Mouse (Mus musculus): ENCODE measurements around the gene Teddm1a. TPM values are rescaled to one million over a fixed set of nuclear protein-coding genes. Genes with fewer than 3 reads are reported as not detected.

Teddm1a gene
- polyA plus RNA-seq, 1 experiment from 2014 or later, result not detected

- Histone ChIP-seq H3K27ac (ENCODE audit: low read depth) (no peak overlapping the region), H3K4me1 (ENCODE audit: insufficient read depth) (no peaks in the 10 kb centered on the region), H3K36me3 (ENCODE audit: insufficient read depth) (peaks cover 36% of the 10 kb centered on the region), H3K9me3 (ENCODE audit: low read depth, low read length) (no peaks in the 10 kb centered on the region), H3K9ac (no peak overlapping the region), H3K4me2 (no peak overlapping the region), H3K4me3 (ENCODE audit: low read depth, low read length) (no peak overlapping the region), H3K27me3 (ENCODE audit: insufficient read depth, low read length) (no peaks in the 10 kb centered on the region)
- ATAC-seq (ENCODE audit: insufficient read depth) (no peak), DNase-seq (no peak)
- TF ChIP-seq CTCF (IDR thresholded peaks at IDR 0.05; ENCODE audit: low read depth), result no peak
- WGBS, result 72% methylated on average over 6 of the region's 6 CpGs
These were observed 19.8 kb downstream of the Teddm1a start for GRCm38 (mm10) chr1:153911276-153911795.

- Histone ChIP-seq H3K4me2 (no peak overlapping the region), H3K4me3 (ENCODE audit: low read depth, low read length) (no peak overlapping the region), H3K36me3 (ENCODE audit: insufficient read depth) (peaks cover 11% of the 10 kb centered on the region), H3K27me3 (ENCODE audit: insufficient read depth, low read length) (no peaks in the 10 kb centered on the region), H3K9me3 (ENCODE audit: low read depth, low read length) (no peaks in the 10 kb centered on the region), H3K27ac (ENCODE audit: low read depth) (no peak overlapping the region), H3K4me1 (ENCODE audit: insufficient read depth) (no peaks in the 10 kb centered on the region), H3K9ac (no peak overlapping the region)
- no peak for DNase-seq
- WGBS, result 73% methylated on average over 3 of the region's 3 CpGs
- no peak for ATAC-seq (ENCODE audit: insufficient read depth)
- TF ChIP-seq CTCF (IDR thresholded peaks at IDR 0.05; ENCODE audit: low read depth), result no peak
These were observed 22.3 kb downstream of the Teddm1a start for GRCm38 (mm10) chr1:153913869-153914268.

- Histone ChIP-seq H3K27me3 (ENCODE audit: insufficient read depth, low read length) (no peaks in the 10 kb centered on the region), H3K9ac (no peak overlapping the region), H3K36me3 (ENCODE audit: insufficient read depth) (no peaks in the 10 kb centered on the region), H3K4me1 (ENCODE audit: insufficient read depth) (no peaks in the 10 kb centered on the region), H3K9me3 (ENCODE audit: low read depth, low read length) (no peaks in the 10 kb centered on the region), H3K27ac (ENCODE audit: low read depth) (no peak overlapping the region), H3K4me2 (no peak overlapping the region), H3K4me3 (ENCODE audit: low read depth, low read length) (no peak overlapping the region)
- whole genome bisulfite sequencing, result 82% methylated on average over 3 of the region's 3 CpGs
- DNase-seq, result no peak
- no peak for TF ChIP-seq CTCF (IDR thresholded peaks at IDR 0.05; ENCODE audit: low read depth)
- ATAC-seq (ENCODE audit: insufficient read depth), result no peak
These were observed 27.1 kb downstream of the Teddm1a start for GRCm38 (mm10) chr1:153918521-153919206.

- Histone ChIP-seq H3K4me2 (no peak overlapping the region), H3K4me3 (ENCODE audit: low read depth, low read length) (no peak overlapping the region), H3K9ac (no peak overlapping the region), H3K27ac (ENCODE audit: low read depth) (no peak overlapping the region), H3K9me3 (ENCODE audit: low read depth, low read length) (no peaks in the 10 kb centered on the region), H3K4me1 (ENCODE audit: insufficient read depth) (no peaks in the 10 kb centered on the region), H3K36me3 (ENCODE audit: insufficient read depth) (no peaks in the 10 kb centered on the region), H3K27me3 (ENCODE audit: insufficient read depth, low read length) (no peaks in the 10 kb centered on the region)
- no peak for DNase-seq
- WGBS, result 87% methylated on average over 3 of the region's 3 CpGs
- ATAC-seq (ENCODE audit: insufficient read depth), result no peak
- TF ChIP-seq CTCF (IDR thresholded peaks at IDR 0.05; ENCODE audit: low read depth), result no peak
These were observed 30.1 kb downstream of the Teddm1a start for GRCm38 (mm10) chr1:153921642-153922041.

- Histone ChIP-seq H3K36me3 (ENCODE audit: insufficient read depth) (no peaks in the 10 kb centered on the region), H3K9ac (no peak overlapping the region), H3K4me3 (ENCODE audit: low read depth, low read length) (no peak overlapping the region), H3K4me2 (no peak overlapping the region), H3K27ac (ENCODE audit: low read depth) (no peak overlapping the region), H3K4me1 (ENCODE audit: insufficient read depth) (no peaks in the 10 kb centered on the region), H3K27me3 (ENCODE audit: insufficient read depth, low read length) (no peaks in the 10 kb centered on the region), H3K9me3 (ENCODE audit: low read depth, low read length) (no peaks in the 10 kb centered on the region)
- DNase-seq (no peak), ATAC-seq (ENCODE audit: insufficient read depth) (peak; percentile 35; the same call in 1 of the 2 replicates)
- no peak for TF ChIP-seq CTCF (IDR thresholded peaks at IDR 0.05; ENCODE audit: low read depth)
- WGBS, result 31% methylated on average over 5 of the region's 5 CpGs
These were observed 31.1 kb downstream of the Teddm1a start for GRCm38 (mm10) chr1:153922571-153923021.

- no peak overlapping the region for H3K27ac ChIP-seq (ENCODE audit: low read depth)
- H3K27me3 ChIP-seq (ENCODE audit: insufficient read depth, low read length), result no peaks in the 10 kb centered on the region
- no peaks in the 10 kb centered on the region for H3K36me3 ChIP-seq (ENCODE audit: insufficient read depth)
- H3K4me3 ChIP-seq (ENCODE audit: low read depth, low read length), result no peak overlapping the region
- H3K9ac ChIP-seq, result no peak overlapping the region
- H3K9me3 ChIP-seq (ENCODE audit: low read depth, low read length), result no peaks in the 10 kb centered on the region
- ATAC-seq (ENCODE audit: insufficient read depth), result no peak
- DNase-seq, result no peak
- H3K4me1 ChIP-seq (ENCODE audit: insufficient read depth), result no peaks in the 10 kb centered on the region
- H3K4me2 ChIP-seq, result no peak overlapping the region
- 70% methylated on average over 6 of the region's 6 CpGs for WGBS
- TF ChIP-seq CTCF (IDR thresholded peaks at IDR 0.05; ENCODE audit: low read depth), result no peak
These were observed 33.1 kb downstream of the Teddm1a start for GRCm38 (mm10) chr1:153924395-153925385.

- Histone ChIP-seq H3K27me3 (ENCODE audit: insufficient read depth, low read length) (no peaks in the 10 kb centered on the region), H3K4me1 (ENCODE audit: insufficient read depth) (no peaks in the 10 kb centered on the region), H3K4me2 (no peak overlapping the region), H3K4me3 (ENCODE audit: low read depth, low read length) (no peak overlapping the region), H3K9ac (no peak overlapping the region), H3K36me3 (ENCODE audit: insufficient read depth) (no peaks in the 10 kb centered on the region), H3K27ac (ENCODE audit: low read depth) (no peak overlapping the region), H3K9me3 (ENCODE audit: low read depth, low read length) (no peaks in the 10 kb centered on the region)
- ATAC-seq (ENCODE audit: insufficient read depth) (no peak), DNase-seq (no peak)
- 83% methylated on average over 2 of the region's 2 CpGs for WGBS
- TF ChIP-seq CTCF (IDR thresholded peaks at IDR 0.05; ENCODE audit: low read depth), result no peak
These were observed 38.9 kb downstream of the Teddm1a start for GRCm38 (mm10) chr1:153930431-153930830.

Measured in lung, embryonic 14.5 days (tissue).